Mouse (Mus musculus): ENCODE data around the gene Ptger3. TPM values are rescaled to one million over a fixed set of nuclear protein-coding genes. Genes with fewer than 3 reads are reported as not detected.

Ptger3 gene
- polyA plus RNA-seq (2017; shearing (Covaris generic)), result 0.33 TPM

DNA sequence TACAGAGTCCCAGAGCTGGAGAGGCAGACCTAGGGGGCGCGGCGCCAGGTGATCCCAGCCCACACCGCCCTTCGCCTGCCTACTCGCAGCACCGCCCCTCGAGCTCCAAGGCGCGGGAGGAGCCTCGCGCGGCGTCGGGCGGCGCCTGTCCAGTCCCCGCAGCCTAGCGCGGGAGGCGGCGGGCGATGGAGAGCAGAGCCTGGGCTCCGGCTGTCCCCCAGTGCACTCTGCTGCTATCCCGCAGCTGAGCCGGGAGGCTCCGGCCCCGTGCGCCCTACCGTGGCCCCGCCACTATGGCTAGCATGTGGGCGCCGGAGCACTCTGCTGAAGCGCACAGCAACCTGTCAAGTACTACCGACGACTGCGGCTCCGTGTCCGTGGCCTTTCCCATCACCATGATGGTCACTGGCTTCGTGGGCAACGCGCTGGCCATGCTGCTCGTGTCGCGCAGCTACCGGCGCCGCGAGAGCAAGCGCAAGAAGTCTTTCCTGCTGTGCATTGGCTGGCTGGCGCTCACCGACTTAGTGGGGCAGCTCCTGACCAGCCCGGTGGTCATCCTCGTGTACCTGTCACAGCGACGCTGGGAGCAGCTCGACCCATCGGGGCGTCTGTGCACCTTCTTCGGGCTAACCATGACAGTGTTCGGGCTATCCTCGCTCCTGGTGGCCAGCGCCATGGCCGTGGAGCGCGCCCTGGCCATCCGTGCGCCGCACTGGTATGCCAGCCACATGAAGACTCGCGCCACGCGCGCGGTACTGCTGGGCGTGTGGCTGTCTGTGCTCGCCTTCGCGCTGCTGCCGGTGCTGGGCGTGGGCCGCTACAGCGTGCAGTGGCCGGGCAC, at the start of gene Ptger3:
TSS of gene Ptger3 (plus strand) at position 168 of the 841 bp plus-strand sequence.

DNA sequence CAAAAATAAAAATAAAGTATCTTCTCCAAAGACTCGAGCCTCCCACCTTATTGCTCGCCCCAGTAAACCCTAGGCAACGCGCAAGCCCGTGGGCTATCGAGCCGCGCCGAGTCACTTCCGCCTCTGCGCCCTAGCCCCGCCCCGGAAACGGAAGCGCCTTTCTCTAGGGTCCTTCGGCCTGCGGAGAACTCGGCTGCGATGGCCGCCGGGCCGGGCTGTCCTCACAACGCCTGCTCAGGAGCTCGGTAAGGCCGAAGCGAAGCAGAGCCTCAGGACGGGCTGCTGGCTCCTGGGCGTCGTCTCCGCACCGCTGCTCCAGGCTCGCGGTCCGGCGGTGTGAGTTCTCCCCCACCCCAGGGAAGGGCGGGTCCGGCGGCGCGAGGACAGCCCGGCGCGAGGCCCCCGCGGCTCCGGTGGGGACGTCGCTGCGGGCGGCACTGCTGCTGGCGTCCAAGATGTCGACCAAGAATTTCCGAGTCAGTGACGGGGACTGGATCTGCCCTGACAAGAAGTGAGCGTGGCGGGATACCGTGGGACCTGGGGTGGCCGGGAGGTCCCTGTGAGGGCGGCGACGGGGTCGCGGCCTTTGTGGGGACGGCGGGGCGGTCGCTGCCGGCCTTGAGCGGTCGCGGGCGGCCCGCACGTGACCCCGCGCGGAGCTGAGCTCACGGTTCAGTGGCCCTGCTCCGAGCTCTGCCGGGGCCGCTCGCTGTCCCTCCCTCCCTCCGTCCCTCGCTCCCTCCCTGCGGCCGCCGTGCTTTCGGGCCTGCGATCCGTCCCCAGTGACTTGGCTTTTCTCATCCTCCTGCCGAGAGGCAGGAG, 32.5 kb upstream of the Ptger3 start, which contains the start of gene Zranb2:
TSS of gene Zranb2 (plus strand) at position 197 of the 822 bp plus-strand sequence.

Other genes with a start within 250 kb of the Ptger3 start
- gene Zranb2, start 32.7 kb upstream of the Ptger3 start, polyA plus RNA-seq (2017; shearing (Covaris generic)), result 74.0 TPM